Mouse (Mus musculus) layer of hippocampus, adult 11-12 months (tissue): Measurements from ENCODE around the gene Tmem269.

Source experiments
- DNase-seq: peaks from one replicate; pipeline ENCODE4 v3.0.0; 2022; ENCODE audit warnings: low spot score

The Tmem269 gene

GRCm38 (mm10) chr4:119218169-119218568 is at the start of gene Tmem269:
Gene Tmem269 (minus strand): TSS chr4:119218217.
- DNase-seq, result no peak

DNA sequence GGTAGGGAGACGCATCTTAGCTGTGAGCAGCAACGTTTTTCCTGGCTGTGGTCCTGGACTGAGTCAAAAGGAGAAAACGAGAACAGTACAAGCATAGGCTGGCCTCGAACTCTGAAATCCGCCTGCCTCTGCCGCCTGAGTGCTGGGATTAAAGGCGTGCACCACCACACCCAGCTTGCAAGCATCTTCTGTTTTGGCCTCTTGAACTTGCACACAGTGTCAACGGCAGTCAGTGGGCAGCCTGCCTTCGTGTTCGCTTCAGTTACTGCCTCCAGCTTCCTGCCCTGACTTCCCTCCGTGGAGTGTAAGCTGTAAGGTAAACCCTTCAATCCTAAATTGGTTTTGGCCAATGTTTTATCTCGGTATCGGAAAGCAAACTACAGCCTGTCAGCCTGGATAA is 48.6 kb upstream of the Tmem269 start:
- no peak for DNase-seq

DNA sequence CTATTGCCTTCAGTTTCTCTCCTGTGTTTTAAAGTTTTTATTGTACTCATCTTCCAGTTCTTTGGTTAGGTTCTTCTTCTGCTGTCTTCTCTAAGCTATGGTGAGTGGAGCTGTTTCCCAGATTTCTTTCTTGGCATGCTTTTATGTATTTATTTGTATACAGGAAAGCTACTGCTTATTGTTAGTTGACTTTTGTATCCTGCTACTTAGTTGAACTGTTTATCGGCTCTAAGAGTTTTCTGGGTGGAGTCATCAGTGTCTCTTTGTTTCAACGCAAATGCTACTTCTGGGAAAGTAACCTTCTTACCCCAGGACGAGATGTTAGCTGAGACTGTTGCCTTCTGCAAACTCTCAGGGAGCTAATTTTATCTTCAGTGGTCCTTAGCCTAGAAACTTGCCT is 45.4 kb upstream of the Tmem269 start:
- DNase-seq, result no peak

- DNase-seq, result no peak
These were observed 44.5 kb upstream of the Tmem269 start for GRCm38 (mm10) chr4:119262483-119262882.

DNA sequence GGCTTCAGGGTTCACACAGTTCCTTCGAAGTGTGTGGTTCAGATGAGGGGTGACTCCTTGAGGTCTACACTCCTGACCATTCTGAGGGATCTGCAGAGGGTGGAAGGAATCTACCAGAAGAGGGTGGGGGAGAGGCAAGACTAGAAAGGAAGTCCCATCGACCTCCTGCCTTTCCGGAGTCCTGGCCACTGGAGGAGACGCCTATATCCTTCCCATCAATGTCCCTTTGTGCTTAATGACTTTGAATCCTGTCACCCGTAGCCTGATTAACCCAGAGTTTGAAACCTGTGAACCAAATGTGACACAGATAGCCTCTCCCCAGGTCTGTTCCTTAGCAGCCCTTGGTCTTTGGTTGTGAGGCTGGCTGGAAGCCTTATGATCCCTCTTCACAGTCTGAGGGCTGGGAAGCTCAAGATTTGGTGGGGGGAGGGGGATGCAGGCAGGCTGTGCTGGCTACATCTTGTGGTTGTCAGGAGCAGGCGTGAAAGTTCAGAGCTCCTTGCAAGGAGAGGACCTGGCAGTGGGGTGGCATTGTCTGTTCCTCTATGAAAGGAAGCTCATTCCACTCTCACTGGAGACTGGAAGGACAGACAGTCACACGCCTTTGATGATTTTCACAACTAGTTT is 43.2 kb upstream of the Tmem269 start:
- no peak for DNase-seq

GRCm38 (mm10) chr4:119259344-119260254 is 41.6 kb upstream of the Tmem269 start:
- no peak for DNase-seq

GRCm38 (mm10) chr4:119257083-119257482 is 39.1 kb upstream of the Tmem269 start:
- no peak for DNase-seq

GRCm38 (mm10) chr4:119255351-119255750 is 37.3 kb upstream of the Tmem269 start, which contains the start of gene Cldn19:
Gene Cldn19 (plus strand): TSS chr4:119255414.
- DNase-seq, result no peak

- no peak for DNase-seq
These were observed 36.1 kb upstream of the Tmem269 start for GRCm38 (mm10) chr4:119254012-119254618.

DNA sequence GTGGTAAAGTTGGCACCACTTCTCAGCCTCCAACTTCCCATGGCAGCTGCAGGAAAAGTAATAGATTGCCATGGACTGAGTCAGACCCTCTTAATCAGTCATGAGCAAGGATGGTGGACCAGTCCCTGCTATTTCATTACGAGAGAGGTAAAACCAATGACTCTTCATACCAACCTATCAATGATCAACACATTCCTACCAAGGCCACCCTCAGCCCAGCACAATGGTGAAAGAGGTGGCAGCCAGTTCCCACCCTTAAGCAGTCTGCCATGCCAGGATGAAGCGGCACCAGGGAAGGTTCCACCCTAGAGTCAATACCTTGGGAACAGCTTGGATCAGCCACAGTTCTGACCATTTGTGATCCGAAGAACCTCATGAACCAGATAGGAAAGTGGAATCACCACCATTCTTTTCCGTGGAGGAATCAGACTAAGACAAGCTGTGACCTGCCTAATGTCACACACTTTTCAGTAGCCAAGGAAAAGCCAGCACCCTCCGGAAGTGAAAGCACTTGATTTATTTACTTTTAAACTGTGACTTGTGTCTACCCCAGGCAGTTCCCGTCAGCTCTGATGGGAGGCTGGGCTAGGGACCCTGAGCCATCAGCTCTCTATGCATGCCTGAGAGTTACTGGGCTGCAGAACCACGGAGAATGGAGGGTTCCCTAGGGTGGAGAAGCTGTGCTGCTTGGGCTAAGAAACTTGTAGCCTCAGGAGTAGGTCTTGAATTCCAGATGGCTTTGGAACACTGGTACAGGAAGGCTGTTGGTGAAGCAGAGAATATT is 34.2 kb upstream of the Tmem269 start:
- no peak for DNase-seq

DNA sequence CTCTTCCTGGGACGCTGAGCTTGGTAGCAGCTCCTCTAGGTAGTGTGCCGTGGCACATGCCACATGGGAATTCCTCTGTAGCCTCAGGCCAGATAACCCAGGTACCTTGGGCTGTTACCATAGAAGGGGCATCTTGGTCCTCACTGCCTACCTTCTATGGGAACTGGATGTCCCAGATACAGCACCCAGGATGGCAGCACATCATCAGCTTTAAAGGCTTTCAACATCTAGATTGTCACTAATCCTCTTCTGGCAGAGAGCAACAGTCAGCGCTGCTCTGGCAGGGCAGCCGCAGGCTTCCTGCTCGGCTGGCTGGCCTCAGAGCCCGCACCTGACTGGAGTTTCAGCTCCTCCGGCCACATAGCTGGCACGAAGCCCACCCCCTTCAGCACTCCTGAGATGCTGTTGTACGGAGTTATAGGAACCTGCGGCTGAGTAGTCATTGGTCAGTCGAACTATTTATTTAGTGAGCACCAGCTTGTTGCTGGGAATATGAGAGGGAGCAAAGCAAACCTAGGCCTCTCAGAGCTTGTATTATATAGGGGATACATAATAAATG is 30.5 kb upstream of the Tmem269 start:
- no peak for DNase-seq

GRCm38 (mm10) chr4:119247462-119248235 is 29.6 kb upstream of the Tmem269 start:
- DNase-seq, result peak; percentile 67

- DNase-seq, result no peak
These were observed 28.7 kb upstream of the Tmem269 start for GRCm38 (mm10) chr4:119246688-119247225.

GRCm38 (mm10) chr4:119245961-119246360 is 27.9 kb upstream of the Tmem269 start:
- DNase-seq, result no peak

DNA sequence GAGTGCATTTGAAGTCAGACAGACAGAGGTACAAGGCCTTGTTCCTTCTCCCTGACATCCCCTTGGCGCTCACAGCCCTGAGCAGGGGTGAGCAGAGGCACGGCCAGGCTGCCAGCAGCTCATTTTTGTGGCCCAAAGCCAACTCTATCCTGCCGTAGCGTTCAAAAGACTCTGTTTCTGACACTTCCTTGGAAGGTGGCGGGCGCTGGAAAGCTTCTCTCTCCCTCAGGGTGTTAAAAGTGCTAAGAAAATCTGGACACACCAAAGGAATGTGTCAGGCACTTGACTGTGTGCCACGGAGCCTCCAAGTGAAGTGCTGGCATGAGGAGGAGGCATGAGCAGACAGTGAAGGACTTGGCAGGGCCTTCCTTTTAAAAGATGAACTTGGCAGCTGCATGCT is 27.5 kb upstream of the Tmem269 start:
- no peak for DNase-seq

DNA sequence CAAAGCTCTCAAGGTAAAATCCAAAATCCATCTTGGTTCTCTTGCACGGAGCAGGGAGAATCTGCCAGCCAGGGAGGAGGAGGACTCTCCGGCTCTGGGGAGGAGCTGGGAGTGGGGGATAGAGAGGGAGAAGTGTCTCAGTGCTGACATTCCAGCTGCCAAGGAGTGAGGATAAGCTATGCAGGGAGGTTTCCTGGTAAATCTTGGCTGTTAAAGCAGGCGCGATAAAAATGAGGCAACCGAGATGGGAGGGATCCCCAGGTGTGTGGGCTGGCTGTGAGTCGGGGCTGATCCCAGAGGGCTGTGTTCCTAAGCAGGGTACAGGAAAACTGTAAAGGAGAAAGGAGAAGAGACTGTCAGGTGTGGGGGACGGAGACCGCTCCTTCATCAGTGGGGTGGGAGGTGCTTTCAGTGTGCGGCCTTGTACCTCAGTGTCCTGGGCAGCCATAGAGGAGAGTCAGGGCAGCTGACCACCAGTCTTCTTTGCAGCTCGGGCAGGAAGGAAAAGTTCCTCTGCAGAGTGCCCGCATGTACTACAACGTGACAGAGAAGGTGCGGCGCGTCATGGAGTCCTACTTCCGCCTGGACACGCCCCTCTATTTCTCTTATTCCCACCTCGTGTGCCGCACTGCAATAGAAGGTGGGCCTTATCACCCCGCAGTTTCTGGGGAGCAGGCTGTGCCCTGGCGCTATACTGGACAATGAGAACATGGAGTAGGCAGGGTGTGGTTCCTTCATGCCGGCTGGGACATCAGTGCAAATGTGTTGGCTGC is 26.6 kb upstream of the Tmem269 start:
- no peak for DNase-seq

- DNase-seq, result no peak
These were observed 24.6 kb upstream of the Tmem269 start for GRCm38 (mm10) chr4:119242571-119242970.

GRCm38 (mm10) chr4:119241664-119242063 is 23.6 kb upstream of the Tmem269 start:
- DNase-seq, result peak; percentile 69

- DNase-seq, result no peak
These were observed 21.2 kb upstream of the Tmem269 start for GRCm38 (mm10) chr4:119239181-119239682.

DNA sequence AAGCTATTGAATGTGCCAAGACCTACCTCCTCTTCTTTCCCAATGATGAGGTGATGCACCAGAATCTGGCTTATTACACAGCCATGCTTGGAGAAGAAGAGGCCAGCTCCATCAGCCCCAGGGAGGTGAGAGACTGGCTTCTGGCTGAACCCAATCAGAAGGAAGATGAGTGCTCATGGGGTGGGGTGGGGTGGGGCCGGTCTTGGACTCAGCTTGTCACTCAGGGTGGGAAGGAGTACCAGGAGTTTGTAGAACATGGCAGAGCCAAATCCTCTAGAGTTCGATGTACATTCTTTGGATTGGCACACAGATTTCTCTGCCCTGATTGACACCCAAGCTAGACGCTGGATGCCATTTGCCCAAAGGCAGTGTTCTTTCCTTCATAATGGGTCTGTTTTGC is 20.6 kb upstream of the Tmem269 start:
- DNase-seq, result no peak
